Mouse (Mus musculus) gastrocnemius, adult 8-10 months (tissue): ENCODE results near the gene Tcf25. TPM values are rescaled to one million over a fixed set of nuclear protein-coding genes. Genes with fewer than 3 reads are reported as not detected.

Source experiments
- total RNA-seq, 4 experiments: library from RNA; stranded (reverse); gene quantifications; 2 replicates each; pipeline ENCODE4 v1.2.4; 2022

Gene Tcf25
- total RNA-seq, 4 experiments from 2014 or later: 125 to 155 (median 141) TPM

Other genes starting within 250 kb of the Tcf25 start
- gene Sult5a1, start 215.4 kb upstream of the Tcf25 start, total RNA-seq: 1 to 10 TPM in 2 of 4 experiments, under 1 TPM in 2; 0.58 to 2.9 (median 0.88) TPM
- gene Dpep1, start 187.5 kb upstream of the Tcf25 start, total RNA-seq: 10 to 100 TPM in 2 of 4 experiments, 1 to 10 TPM in 2; 5.6 to 14.7 (median 9.7) TPM
- 10 to 100 TPM; 51.5 to 60.8 (median 56.0) TPM for gene Chmp1a, start 161.0 kb upstream of the Tcf25 start, total RNA-seq
- 1 to 10 TPM in 1 of 4 experiments, under 1 TPM in 3; 0.12 to 1.6 (median 0.58) TPM for gene Spata33, start 160.9 kb upstream of the Tcf25 start, total RNA-seq
- gene Cdk10, start 148.9 kb upstream of the Tcf25 start, total RNA-seq: 10 to 100 TPM in 3 of 4 experiments, 1 to 10 TPM in 1; 9.7 to 14.3 (median 12.0) TPM
- 1 to 10 TPM in 3 of 4 experiments, under 1 TPM in 1; 0.97 to 1.8 (median 1.3) TPM for gene Spata2l, start 137.5 kb upstream of the Tcf25 start, total RNA-seq
- 1 to 10 TPM; 3.8 to 8.4 (median 5.4) TPM for gene Zfp276, start 119.6 kb upstream of the Tcf25 start, total RNA-seq
- 10 to 100 TPM; 13.7 to 22.6 (median 21.7) TPM for gene Vps9d1, start 119.4 kb upstream of the Tcf25 start, total RNA-seq
- not detected for gene Fanca, start 55.2 kb upstream of the Tcf25 start, total RNA-seq
- under 1 TPM in 3 of 4 experiments, not detected in 1; 0.16 to 0.22 (median 0.20) TPM for gene Spire2, start 41.0 kb upstream of the Tcf25 start, total RNA-seq
- under 1 TPM in 1 of 4 experiments, not detected in 3; 0.08 TPM for gene Mc1r, start 33.4 kb downstream of the Tcf25 start, total RNA-seq
- under 1 TPM in 2 of 4 experiments, not detected in 2; 0.17 to 0.24 TPM for gene Tubb3, start 37.7 kb downstream of the Tcf25 start, total RNA-seq
- 10 to 100 TPM; 36.9 to 47.1 (median 38.2) TPM for gene Def8, start 49.8 kb downstream of the Tcf25 start, total RNA-seq
- 10 to 100 TPM; 45.0 to 48.8 (median 47.8) TPM for gene Afg3l1, start 104.2 kb downstream of the Tcf25 start, total RNA-seq
- gene Dbndd1, start 141.7 kb downstream of the Tcf25 start, total RNA-seq: not detected
- 1 to 10 TPM; 2.3 to 5.4 (median 3.3) TPM for gene Gas8, start 145.1 kb downstream of the Tcf25 start, total RNA-seq